Comparison of ENCODE assay signal across 30 mouse cellular contexts in the genomic region with DNA sequence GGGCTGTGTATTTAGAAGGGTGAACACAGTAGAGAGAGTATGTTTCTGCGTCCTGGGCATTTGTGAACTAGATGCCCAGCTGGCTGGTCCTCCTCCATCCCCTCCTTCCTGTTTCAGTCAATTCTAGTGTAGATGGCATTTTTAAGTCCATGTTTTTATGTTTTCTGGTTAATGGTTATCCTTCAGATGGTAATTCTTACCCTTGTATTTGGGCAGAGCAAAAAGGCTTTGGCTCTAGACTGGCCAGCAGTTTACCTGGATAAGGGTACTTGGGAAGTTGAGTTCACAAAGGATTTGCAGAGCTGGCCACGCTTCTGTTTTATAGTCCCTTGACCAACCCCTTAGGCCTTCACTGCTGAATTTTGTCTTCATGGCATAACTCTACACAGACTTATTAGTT. TPM values are rescaled to one million over a fixed set of nuclear protein-coding genes. Genes with fewer than 3 reads are reported as not detected.
DNase-seq lines count a peak whose midpoint lies in the region; ATAC-seq lines count a peak whose summit lies in the region.
"Had no signal": no experiment of that assay in that cellular context is flagged by ENCODE, and none has a peak within 500 bp of the region (broad histone marks: within the 10 kb centered on the region; RNA-seq: fewer than 3 reads in every experiment).

No protein-coding gene starts in this region.

- peak overlapping the region; percentile 29 to 55; a peak in 3 of 4 replicates for H3K27ac ChIP-seq in heart, embryonic 14.5 days (replicated peaks in 1 of 2; ENCODE audit: control insufficient read depth in 1 of 2, insufficient read depth in 1 of 2, low read depth in 2 of 2, low read length in 2 of 2)
- no peak overlapping the region for H3K27ac ChIP-seq in kidney, embryonic 16.5 days (ENCODE audit: low read length)
- peak overlapping the region; percentile 24; the same call in 1 of the 2 replicates for H3K27ac ChIP-seq in liver, embryonic 13.5 days
- H3K27ac ChIP-seq in liver, embryonic 11.5 days (ENCODE audit: low read depth, low read length) = no peak overlapping the region
- H3K27ac ChIP-seq: embryonic facial prominence, embryonic 15.5 days; forebrain, embryonic 10.5 days; hindbrain, embryonic 12.5 days had no signal

- ATAC-seq in heart, embryonic 14.5 days (ENCODE audit: insufficient number of reproducible peaks, insufficient read depth, low FRiP score, low read depth) = no peak
- ATAC-seq in kidney, embryonic 16.5 days (ENCODE audit: low FRiP score, low TSS enrichment) = no peak
- ATAC-seq in liver, embryonic 13.5 days (ENCODE audit: low read depth) = no peak
- ATAC-seq in liver, embryonic 11.5 days (replicated peaks; ENCODE audit: low FRiP score) = no peak
- ATAC-seq: forebrain, embryonic 14.5 days; hindbrain, embryonic 16.5 days had no signal

- peak; percentile 61 for DNase-seq in heart, adult 11 months
- no peak for DNase-seq in heart, adult 9 months (ENCODE audit: low spot score in 2 of 2)
- no peak for DNase-seq in heart, adult 18-20 months
- peak; percentile 25 for DNase-seq in kidney, adult 11 months
- no peak for DNase-seq in liver, embryonic 13.5 days
- DNase-seq in liver, embryonic 11.5 days (ENCODE audit: low spot score) = no peak
- DNase-seq: adrenal gland, postnatal 10 days; cerebellum, adult 11 months; cerebellum, adult 8-10 months; cerebellum, postnatal 14 days; embryo, embryonic 11 days; gastrocnemius, postnatal 10 days; heart, postnatal 4 days; kidney, adult 18-20 months had no signal

- no peaks in the 10 kb centered on the region for H3K36me3 ChIP-seq in heart, embryonic 14.5 days (ENCODE audit: control insufficient read depth, insufficient read depth, low read length)
- 0 out of 2 replicates have a peak, but pooled peaks cover 3% of the 10 kb centered on the region for H3K36me3 ChIP-seq in kidney, embryonic 16.5 days (ENCODE audit: insufficient read depth, low read length)
- H3K36me3 ChIP-seq in liver, embryonic 13.5 days = 0 out of 2 replicates have a peak, but pooled peaks cover 5% of the 10 kb centered on the region
- H3K36me3 ChIP-seq in liver, embryonic 11.5 days (ENCODE audit: control insufficient read depth, insufficient read depth, low read length) = no peaks in the 10 kb centered on the region
- H3K36me3 ChIP-seq: embryonic facial prominence, embryonic 15.5 days; hindbrain, embryonic 12.5 days had no signal

- H3K27me3 ChIP-seq in heart, embryonic 14.5 days (ENCODE audit: control insufficient read depth, insufficient read depth, low read length) = no peaks in the 10 kb centered on the region
- H3K27me3 ChIP-seq in kidney, embryonic 16.5 days (ENCODE audit: insufficient read depth, low read length) = no peaks in the 10 kb centered on the region
- no peaks in the 10 kb centered on the region for H3K27me3 ChIP-seq in liver, embryonic 13.5 days
- H3K27me3 ChIP-seq in liver, embryonic 11.5 days (replicated peaks; ENCODE audit: control insufficient read depth, insufficient read depth, low read length) = no peaks in the 10 kb centered on the region
- H3K27me3 ChIP-seq: embryonic facial prominence, embryonic 15.5 days; hindbrain, embryonic 12.5 days had no signal

- H3K4me1 ChIP-seq in heart, embryonic 14.5 days (ENCODE audit: control insufficient read depth in 2 of 2, insufficient read depth in 2 of 2, low read length in 2 of 2) = peaks cover 2 to 47% of the 10 kb centered on the region in 2 experiments; a peak in 3 of 4 replicates
- H3K4me1 ChIP-seq in kidney, embryonic 16.5 days (ENCODE audit: insufficient read depth, low read length) = peaks cover 18% of the 10 kb centered on the region
- peaks cover 65% of the 10 kb centered on the region for H3K4me1 ChIP-seq in liver, embryonic 13.5 days (replicated peaks)
- peaks cover 16% of the 10 kb centered on the region for H3K4me1 ChIP-seq in liver, embryonic 11.5 days (replicated peaks; ENCODE audit: control insufficient read depth, insufficient read depth, low read length)

- H3K4me2 ChIP-seq in heart, embryonic 14.5 days (ENCODE audit: low read length) = peak overlapping the region; percentile 39
- no peak overlapping the region for H3K4me2 ChIP-seq in kidney, embryonic 16.5 days (replicated peaks; ENCODE audit: low read depth, low read length)
- no peak overlapping the region for H3K4me2 ChIP-seq in liver, embryonic 13.5 days
- H3K4me2 ChIP-seq in liver, embryonic 11.5 days = no peak overlapping the region
- H3K4me2 ChIP-seq: embryonic facial prominence, embryonic 15.5 days; hindbrain, embryonic 12.5 days had no signal

- 82% methylated on average over 2 of the region's 2 CpGs for WGBS in heart, embryonic 14.5 days
- WGBS in kidney, embryonic 16.5 days = 79% methylated on average over 2 of the region's 2 CpGs
- 86% methylated on average over 2 of the region's 2 CpGs for WGBS in liver, embryonic 13.5 days (ENCODE audit: insufficient replicate concordance)
- 88% methylated on average over 2 of the region's 2 CpGs for WGBS in liver, embryonic 11.5 days

- no peak overlapping the region for H3K9ac ChIP-seq in heart, embryonic 14.5 days (ENCODE audit: low read length)
- no peak overlapping the region for H3K9ac ChIP-seq in kidney, embryonic 16.5 days (replicated peaks; ENCODE audit: low read length)
- H3K9ac ChIP-seq in liver, embryonic 13.5 days = no peak overlapping the region
- H3K9ac ChIP-seq in liver, embryonic 11.5 days (ENCODE audit: low read depth, low read length) = no peak overlapping the region
- H3K9ac ChIP-seq: embryonic facial prominence, embryonic 15.5 days; hindbrain, embryonic 12.5 days had no signal

- no peak overlapping the region for H3K4me3 ChIP-seq in heart, embryonic 14.5 days (ENCODE audit: control insufficient read depth in 1 of 2, insufficient read depth in 1 of 2, low read depth in 1 of 2, low read length in 2 of 2)
- H3K4me3 ChIP-seq in kidney, embryonic 16.5 days (ENCODE audit: low read length) = no peak overlapping the region
- H3K4me3 ChIP-seq in liver, embryonic 13.5 days (replicated peaks) = no peak overlapping the region
- no peak overlapping the region for H3K4me3 ChIP-seq in liver, embryonic 11.5 days (ENCODE audit: low read depth, low read length)
- H3K4me3 ChIP-seq: embryonic facial prominence, embryonic 15.5 days; erythroblast, embryonic 14.5 days; forebrain, embryonic 10.5 days; hindbrain, embryonic 12.5 days had no signal

- H3K9me3 ChIP-seq in heart, embryonic 14.5 days (ENCODE audit: control insufficient read depth, low read length) = no peaks in the 10 kb centered on the region
- no peaks in the 10 kb centered on the region for H3K9me3 ChIP-seq in kidney, embryonic 16.5 days (ENCODE audit: low read length)
- no peaks in the 10 kb centered on the region for H3K9me3 ChIP-seq in liver, embryonic 13.5 days (replicated peaks)
- no peaks in the 10 kb centered on the region for H3K9me3 ChIP-seq in liver, embryonic 11.5 days (ENCODE audit: control insufficient read depth, low read length)
- H3K9me3 ChIP-seq: embryonic facial prominence, embryonic 15.5 days; forebrain, embryonic 10.5 days; hindbrain, embryonic 12.5 days had no signal

RNA-seq across cellular contexts. Expression of a gene that starts 7.6 kb away (rescaled TPM):
- 81.1 and 86.7 TPM in 2 replicates for polyA plus RNA-seq in heart, embryonic 14.5 days (2014; fragmentation: Nextera tagmentation; extraction: Ambion mirVana)
- total RNA-seq in heart, adult 18-20 months (2021) = 10 to 100 TPM; 54.2 to 54.3 TPM
- polyA plus RNA-seq in kidney, embryonic 16.5 days (2015; fragmentation: Nextera tagmentation; extraction: Ambion mirVana) = 68.4 and 75.1 TPM in 2 replicates
- 37.6 and 41.1 TPM in 2 replicates for polyA plus RNA-seq in liver, embryonic 13.5 days (2015; fragmentation: Nextera tagmentation; extraction: Ambion mirVana)
- 69.4 and 76.3 TPM in 2 replicates for polyA plus RNA-seq in liver, embryonic 11.5 days (2014; fragmentation: Nextera tagmentation; extraction: Ambion mirVana)

RNA-seq across cellular contexts. Expression of a gene that starts 39.3 kb away (rescaled TPM):
- not detected in 2 replicates for polyA plus RNA-seq in heart, embryonic 14.5 days (2014; fragmentation: Nextera tagmentation; extraction: Ambion mirVana)
- not detected for total RNA-seq in heart, adult 18-20 months (2021)
- polyA plus RNA-seq in kidney, embryonic 16.5 days (2015; fragmentation: Nextera tagmentation; extraction: Ambion mirVana) = not detected in 2 replicates
- not detected in 2 replicates for polyA plus RNA-seq in liver, embryonic 13.5 days (2015; fragmentation: Nextera tagmentation; extraction: Ambion mirVana)
- polyA plus RNA-seq in liver, embryonic 11.5 days (2014; fragmentation: Nextera tagmentation; extraction: Ambion mirVana) = not detected in 2 replicates
- total RNA-seq: adrenal gland, postnatal 10 days; adrenal gland, postnatal 4 days; common myeloid progenitor, adult 5-6 weeks; gastrocnemius, postnatal 10 days; gastrocnemius, postnatal 4 days; heart, postnatal 4 days; MEL had no signal
- polyA plus RNA-seq: brain, embryonic 14.5 days; C2C12; embryonic facial prominence, embryonic 11.5 days; embryonic facial prominence, embryonic 15.5 days; erythroblast, embryonic 14.5 days; forebrain, embryonic 10.5 days; forebrain, embryonic 14.5 days; hindbrain, embryonic 12.5 days; hindbrain, embryonic 16.5 days; intestine, embryonic 14.5 days had no signal

Comparison
In these comparisons a context has a peak if more than half of its experiments do, and no peak if none do; other contexts are left out.
1. DNase-seq: peak in heart, adult 11 months (single experiment) and kidney, adult 11 months (single experiment); none in heart, adult 9 months (0 of 2), heart, adult 18-20 months (0 of 2), liver, embryonic 13.5 days (single experiment) and liver, embryonic 11.5 days (single experiment).
2. H3K27ac ChIP-seq: peak in heart, embryonic 14.5 days (2 of 2) and liver, embryonic 13.5 days (single experiment); none in kidney, embryonic 16.5 days (single experiment) and liver, embryonic 11.5 days (single experiment).